ENCODE assay signal across 21 mouse cellular contexts in genomic region chr3:101424295-101424885, GRCm38 (mm10). TPM values are rescaled to one million over a fixed set of nuclear protein-coding genes. Genes with fewer than 3 reads are reported as not detected.
DNase-seq lines count a peak whose midpoint lies in the region; ATAC-seq and TF ChIP-seq lines count a peak whose summit lies in the region.
"Had no signal": no experiment of that assay in that cellular context is flagged by ENCODE, and none has a peak within 500 bp of the region (broad histone marks: within the 10 kb centered on the region; RNA-seq: fewer than 3 reads in every experiment).

No protein-coding gene starts in this region.

- H3K27ac ChIP-seq in hindbrain, embryonic 13.5 days = no peak overlapping the region
- no peak overlapping the region for H3K27ac ChIP-seq in hindbrain, postnatal 0 days
- H3K27ac ChIP-seq: embryonic facial prominence, embryonic 12.5 days; forebrain, embryonic 12.5 days; heart, adult 2 months; liver, embryonic 12.5 days; lung, embryonic 15.5 days; neural tube, embryonic 15.5 days had no signal

- 80% methylated on average over 10 of the region's 10 CpGs for WGBS in hindbrain, embryonic 13.5 days
- 60% methylated on average over 10 of the region's 10 CpGs for WGBS in hindbrain, postnatal 0 days

- no peaks in the 10 kb centered on the region for H3K27me3 ChIP-seq in hindbrain, embryonic 13.5 days
- no peaks in the 10 kb centered on the region for H3K27me3 ChIP-seq in hindbrain, postnatal 0 days (ENCODE audit: insufficient read depth, low read length)
- H3K27me3 ChIP-seq: embryonic facial prominence, embryonic 12.5 days; forebrain, embryonic 12.5 days; liver, embryonic 12.5 days; lung, embryonic 15.5 days; neural tube, embryonic 15.5 days had no signal

- no peaks in the 10 kb centered on the region for H3K9me3 ChIP-seq in hindbrain, embryonic 13.5 days
- H3K9me3 ChIP-seq in hindbrain, postnatal 0 days (ENCODE audit: low read length) = no peaks in the 10 kb centered on the region
- H3K9me3 ChIP-seq: embryonic facial prominence, embryonic 12.5 days; forebrain, embryonic 12.5 days; liver, embryonic 12.5 days; lung, embryonic 15.5 days; neural tube, embryonic 15.5 days had no signal

- intact Hi-C loops in left cerebral cortex, postnatal 25 days (cut with DNase I) = no loop called here

- ATAC-seq in hindbrain, embryonic 13.5 days (ENCODE audit: low FRiP score) = no peak
- ATAC-seq in hindbrain, postnatal 0 days = no peak
- ATAC-seq: liver, embryonic 12.5 days had no signal

- H3K4me1 ChIP-seq in hindbrain, embryonic 13.5 days (replicated peaks) = peaks cover 30% of the 10 kb centered on the region
- peaks cover 6% of the 10 kb centered on the region; the same call in 1 of the 2 replicates for H3K4me1 ChIP-seq in hindbrain, postnatal 0 days (ENCODE audit: insufficient read depth, low read length)

- H3K4me3 ChIP-seq in hindbrain, embryonic 13.5 days = no peak overlapping the region
- H3K4me3 ChIP-seq in hindbrain, postnatal 0 days (ENCODE audit: low read length) = no peak overlapping the region
- H3K4me3 ChIP-seq: embryonic facial prominence, embryonic 12.5 days; forebrain, embryonic 12.5 days; heart, adult 2 months; liver, embryonic 12.5 days; lung, embryonic 15.5 days; neural tube, embryonic 15.5 days had no signal

- H3K36me3 ChIP-seq in hindbrain, embryonic 13.5 days = peaks cover 35% of the 10 kb centered on the region
- peaks cover 6% of the 10 kb centered on the region; the same call in 1 of the 2 replicates for H3K36me3 ChIP-seq in hindbrain, postnatal 0 days (ENCODE audit: insufficient read depth, low read length)

- no peak for TF ChIP-seq CTCF in hindbrain, postnatal 0 days (IDR thresholded peaks at IDR 0.05; ENCODE audit: low read depth)

- 0 out of 2 replicates have a peak overlapping the region, but pooled peaks have one; percentile 24 for H3K9ac ChIP-seq in hindbrain, embryonic 13.5 days
- H3K9ac ChIP-seq in hindbrain, postnatal 0 days (replicated peaks; ENCODE audit: low read length) = no peak overlapping the region
- H3K9ac ChIP-seq: embryonic facial prominence, embryonic 12.5 days; forebrain, embryonic 12.5 days; liver, embryonic 12.5 days; lung, embryonic 15.5 days; neural tube, embryonic 15.5 days had no signal

- DNase-seq in cerebellum, postnatal 14 days = peak; percentile 59 to 76
- DNase-seq in cerebellum, adult 9-11 months = no peak
- no peak for DNase-seq in hindbrain, postnatal 0 days (ENCODE audit: low spot score)
- peak; percentile 35 for DNase-seq in ovary, adult 18-20 months (ENCODE audit: low spot score)
- DNase-seq in ovary, postnatal 10 days (ENCODE audit: low spot score) = no peak
- no peak for DNase-seq in left cerebral cortex, postnatal 25 days (ENCODE audit: low spot score in 2 of 2)
- DNase-seq: cerebellum, adult 9-10 months; gastrocnemius, postnatal 36 days; heart, adult 2 months; kidney, adult 11 months; lung, postnatal 4 days; retina, postnatal 1 day; right cerebral cortex, postnatal 25 days; spleen, adult 18-20 months had no signal

- H3K4me2 ChIP-seq in hindbrain, embryonic 13.5 days = no peak overlapping the region
- H3K4me2 ChIP-seq in hindbrain, postnatal 0 days (ENCODE audit: low read depth, low read length) = no peak overlapping the region
- H3K4me2 ChIP-seq: embryonic facial prominence, embryonic 12.5 days; forebrain, embryonic 12.5 days; liver, embryonic 12.5 days; lung, embryonic 15.5 days; neural tube, embryonic 15.5 days had no signal

RNA-seq across cellular contexts. Expression of gene Igsf3, which starts 47.5 kb away (rescaled TPM):
- polyA plus RNA-seq in hindbrain, embryonic 13.5 days (2015; fragmentation: Nextera tagmentation; extraction: Ambion mirVana) = 81.4 and 87.9 TPM in 2 replicates
- total RNA-seq in hindbrain, postnatal 0 days (2014; rRNA removed) = 76.3 and 84.0 TPM in 2 replicates
- polyA plus RNA-seq in hindbrain, postnatal 0 days (2015; fragmentation: Nextera tagmentation; extraction: Ambion mirVana) = 62.1 and 65.7 TPM in 2 replicates
- total RNA-seq in left cerebral cortex, postnatal 25 days (2021) = 10 to 100 TPM; 21.4 to 22.0 TPM
- total RNA-seq: MEL had no signal

Comparison
In these comparisons a context has a peak if more than half of its experiments do, and no peak if none do; other contexts are left out.
1. DNase-seq: peak in cerebellum, postnatal 14 days (2 of 2) and ovary, adult 18-20 months (single experiment); none in cerebellum, adult 9-11 months (single experiment), hindbrain, postnatal 0 days (single experiment), ovary, postnatal 10 days (single experiment) and left cerebral cortex, postnatal 25 days (0 of 2).